Mouse (Mus musculus): ENCODE measurements at regions not wholly inside any gene's neighbourhood (a gene's known extent, or its start where the extent isn't known, plus 50 kb on each side); places are given as distances from the start of the nearest gene placed in this dataset.
"Not testable (repeated sequence)": the region's sequence is repeated elsewhere in the genome, so short reads cannot be mapped to it uniquely, and the experiment has no call there.

- Histone ChIP-seq H3K4me1 (ENCODE audit: insufficient read depth, low read length) (no peaks in the 10 kb centered on the region), H3K36me3 (ENCODE audit: insufficient read depth, low read length) (no peaks in the 10 kb centered on the region), H3K27ac (no peak overlapping the region), H3K27me3 (ENCODE audit: insufficient read depth, low read length) (no peaks in the 10 kb centered on the region), H3K4me3 (ENCODE audit: low read length) (no peak overlapping the region), H3K4me2 (ENCODE audit: low read depth, low read length) (no peak overlapping the region), H3K9me3 (ENCODE audit: low read length) (no peaks in the 10 kb centered on the region), H3K9ac (replicated peaks; ENCODE audit: low read length) (no peak overlapping the region)
- 59% methylated on average over 5 of the region's 5 CpGs for WGBS
- no peak for TF ChIP-seq CTCF (IDR thresholded peaks at IDR 0.05; ENCODE audit: low read depth)
- DNase-seq (ENCODE audit: low spot score): no peak
- ATAC-seq: no peak
Measured at GRCm38 (mm10) chr2:18547964-18548643, 124.1 kb upstream of the Commd3 start.

- Histone ChIP-seq H3K4me1 (ENCODE audit: insufficient read depth, low read length) (no peaks in the 10 kb centered on the region), H3K27me3 (ENCODE audit: insufficient read depth, low read length) (no peaks in the 10 kb centered on the region), H3K36me3 (ENCODE audit: insufficient read depth, low read length) (no peaks in the 10 kb centered on the region), H3K4me2 (ENCODE audit: low read depth, low read length) (no peak overlapping the region), H3K9me3 (ENCODE audit: low read length) (no peaks in the 10 kb centered on the region), H3K9ac (replicated peaks; ENCODE audit: low read length) (no peak overlapping the region), H3K4me3 (ENCODE audit: low read length) (no peak overlapping the region), H3K27ac (no peak overlapping the region)
- no peak for ATAC-seq
- no peak for DNase-seq (ENCODE audit: low spot score)
- 93% methylated on average over 7 of the region's 7 CpGs for WGBS
- TF ChIP-seq CTCF (IDR thresholded peaks at IDR 0.05; ENCODE audit: low read depth): no peak
Measured at GRCm38 (mm10) chr2:18524387-18524786, 131.8 kb upstream of the Dnajc1 start.

GRCm38 (mm10) chr2:18523911-18524310 lies 131.3 kb upstream of the Dnajc1 start:
- 74% methylated on average over 3 of the region's 3 CpGs for WGBS
- no peaks in the 10 kb centered on the region for H3K9me3 ChIP-seq (ENCODE audit: low read length)
- DNase-seq (ENCODE audit: low spot score) (no peak), ATAC-seq (no peak)
- no peak for TF ChIP-seq CTCF (IDR thresholded peaks at IDR 0.05; ENCODE audit: low read depth)
- H3K27ac ChIP-seq: no peak overlapping the region
- H3K4me2 ChIP-seq (ENCODE audit: low read depth, low read length): no peak overlapping the region
- H3K27me3 ChIP-seq (ENCODE audit: insufficient read depth, low read length): no peaks in the 10 kb centered on the region
- no peaks in the 10 kb centered on the region for H3K36me3 ChIP-seq (ENCODE audit: insufficient read depth, low read length)
- no peak overlapping the region for H3K9ac ChIP-seq (replicated peaks; ENCODE audit: low read length)
- no peak overlapping the region for H3K4me3 ChIP-seq (ENCODE audit: low read length)
- H3K4me1 ChIP-seq (ENCODE audit: insufficient read depth, low read length): no peaks in the 10 kb centered on the region

- no peaks in the 10 kb centered on the region for H3K27me3 ChIP-seq (ENCODE audit: insufficient read depth, low read length)
- no peak overlapping the region for H3K4me2 ChIP-seq (ENCODE audit: low read depth, low read length)
- no peaks in the 10 kb centered on the region for H3K4me1 ChIP-seq (ENCODE audit: insufficient read depth, low read length)
- no peak overlapping the region for H3K9ac ChIP-seq (replicated peaks; ENCODE audit: low read length)
- peak; percentile 11 for DNase-seq (ENCODE audit: low spot score)
- ATAC-seq: no peak
- H3K9me3 ChIP-seq (ENCODE audit: low read length): no peaks in the 10 kb centered on the region
- peak; percentile 42 for TF ChIP-seq CTCF (IDR thresholded peaks at IDR 0.05; ENCODE audit: low read depth)
- H3K36me3 ChIP-seq (ENCODE audit: insufficient read depth, low read length): no peaks in the 10 kb centered on the region
- no peak overlapping the region for H3K27ac ChIP-seq
- no peak overlapping the region for H3K4me3 ChIP-seq (ENCODE audit: low read length)
Measured at GRCm38 (mm10) chr2:18513435-18513834, 120.8 kb upstream of the Dnajc1 start.

GRCm38 (mm10) chr2:18509317-18509716 lies 116.7 kb upstream of the Dnajc1 start:
- no peak overlapping the region for H3K9ac ChIP-seq (replicated peaks; ENCODE audit: low read length)
- no peak overlapping the region for H3K4me3 ChIP-seq (ENCODE audit: low read length)
- no peaks in the 10 kb centered on the region for H3K9me3 ChIP-seq (ENCODE audit: low read length)
- 86% methylated on average over 1 of the region's 1 CpGs for WGBS
- H3K36me3 ChIP-seq (ENCODE audit: insufficient read depth, low read length): no peaks in the 10 kb centered on the region
- no peaks in the 10 kb centered on the region for H3K4me1 ChIP-seq (ENCODE audit: insufficient read depth, low read length)
- TF ChIP-seq CTCF (IDR thresholded peaks at IDR 0.05; ENCODE audit: low read depth): no peak
- DNase-seq (ENCODE audit: low spot score) (no peak), ATAC-seq (no peak)
- no peak overlapping the region for H3K4me2 ChIP-seq (ENCODE audit: low read depth, low read length)
- no peaks in the 10 kb centered on the region for H3K27me3 ChIP-seq (ENCODE audit: insufficient read depth, low read length)
- no peak overlapping the region for H3K27ac ChIP-seq

GRCm38 (mm10) chr2:18473361-18473771 lies 80.7 kb upstream of the Dnajc1 start:
- H3K4me2 ChIP-seq (ENCODE audit: low read depth, low read length): no peak overlapping the region
- no peak for TF ChIP-seq CTCF (IDR thresholded peaks at IDR 0.05; ENCODE audit: low read depth)
- no peaks in the 10 kb centered on the region for H3K27me3 ChIP-seq (ENCODE audit: insufficient read depth, low read length)
- H3K36me3 ChIP-seq (ENCODE audit: insufficient read depth, low read length): no peaks in the 10 kb centered on the region
- peak; percentile 88 for ATAC-seq
- no peak overlapping the region for H3K9ac ChIP-seq (replicated peaks; ENCODE audit: low read length)
- DNase-seq (ENCODE audit: low spot score): peak; percentile 39
- WGBS: 33% methylated on average over 3 of the region's 3 CpGs
- H3K9me3 ChIP-seq (ENCODE audit: low read length): no peaks in the 10 kb centered on the region; the same call in 1 of the 2 replicates
- no peak overlapping the region for H3K4me3 ChIP-seq (ENCODE audit: low read length)
- no peaks in the 10 kb centered on the region for H3K4me1 ChIP-seq (ENCODE audit: insufficient read depth, low read length)
- no peak overlapping the region for H3K27ac ChIP-seq

GRCm38 (mm10) chr2:18460901-18461300 lies 68.3 kb upstream of the Dnajc1 start:
- 87% methylated on average over 4 of the region's 4 CpGs for WGBS
- ATAC-seq (no peak), DNase-seq (ENCODE audit: low spot score) (no peak)
- Histone ChIP-seq H3K4me3 (ENCODE audit: low read length) (no peak overlapping the region), H3K4me2 (ENCODE audit: low read depth, low read length) (no peak overlapping the region), H3K27me3 (ENCODE audit: insufficient read depth, low read length) (no peaks in the 10 kb centered on the region), H3K36me3 (ENCODE audit: insufficient read depth, low read length) (no peaks in the 10 kb centered on the region), H3K9ac (replicated peaks; ENCODE audit: low read length) (no peak overlapping the region), H3K4me1 (ENCODE audit: insufficient read depth, low read length) (no peaks in the 10 kb centered on the region), H3K27ac (no peak overlapping the region), H3K9me3 (ENCODE audit: low read length) (no peaks in the 10 kb centered on the region)
- no peak for TF ChIP-seq CTCF (IDR thresholded peaks at IDR 0.05; ENCODE audit: low read depth)

GRCm38 (mm10) chr2:18460281-18460680 lies 67.7 kb upstream of the Dnajc1 start:
- WGBS: 82% methylated on average over 3 of the region's 3 CpGs
- H3K4me2 ChIP-seq (ENCODE audit: low read depth, low read length); ATAC-seq: not testable (repeated sequence)

GRCm38 (mm10) chr2:18453426-18453825 lies 60.8 kb upstream of the Dnajc1 start:
- ATAC-seq; H3K4me2 ChIP-seq (ENCODE audit: low read depth, low read length): not testable (repeated sequence)
- 55% methylated on average over 2 of the region's 2 CpGs for WGBS

More at GRCm38 (mm10) chr2:18460281-18460680, 67.7 kb upstream of the Dnajc1 start:
- H3K9me3 ChIP-seq (ENCODE audit: low read length); H3K27me3 ChIP-seq (ENCODE audit: insufficient read depth, low read length); H3K4me3 ChIP-seq (ENCODE audit: low read length); H3K4me1 ChIP-seq (ENCODE audit: insufficient read depth, low read length); H3K9ac ChIP-seq (replicated peaks; ENCODE audit: low read length); H3K27ac ChIP-seq; DNase-seq (ENCODE audit: low spot score); H3K36me3 ChIP-seq (ENCODE audit: insufficient read depth, low read length): not testable (repeated sequence)

More at GRCm38 (mm10) chr2:18453426-18453825, 60.8 kb upstream of the Dnajc1 start:
- DNase-seq (ENCODE audit: low spot score); H3K27me3 ChIP-seq (ENCODE audit: insufficient read depth, low read length); H3K9ac ChIP-seq (replicated peaks; ENCODE audit: low read length); H3K4me3 ChIP-seq (ENCODE audit: low read length); H3K27ac ChIP-seq; H3K9me3 ChIP-seq (ENCODE audit: low read length); H3K36me3 ChIP-seq (ENCODE audit: insufficient read depth, low read length); H3K4me1 ChIP-seq (ENCODE audit: insufficient read depth, low read length): not testable (repeated sequence)
